Mouse (Mus musculus) 416B (cell line): ENCODE measurements around the gene Cfap70.

ENCODE experiments used
- DNase-seq: peaks from one replicate; pipeline ENCODE4 v3.0.0; 2011; ENCODE audit warnings: low read depth

The Cfap70 gene

GRCm38 (mm10) chr14:20451765-20452331, at the start of gene Cfap70:
Gene Cfap70 (minus strand): TSS chr14:20452226.
- DNase-seq = no peak

- DNase-seq = no peak
Observed at GRCm38 (mm10) chr14:20499982-20500381, 48.0 kb upstream of the Cfap70 start.

- no peak for DNase-seq
Observed at GRCm38 (mm10) chr14:20496603-20497002, 44.6 kb upstream of the Cfap70 start, which contains the start of gene Mss51. Gene Mss51 (minus strand): TSS chr14:20496901.

DNA sequence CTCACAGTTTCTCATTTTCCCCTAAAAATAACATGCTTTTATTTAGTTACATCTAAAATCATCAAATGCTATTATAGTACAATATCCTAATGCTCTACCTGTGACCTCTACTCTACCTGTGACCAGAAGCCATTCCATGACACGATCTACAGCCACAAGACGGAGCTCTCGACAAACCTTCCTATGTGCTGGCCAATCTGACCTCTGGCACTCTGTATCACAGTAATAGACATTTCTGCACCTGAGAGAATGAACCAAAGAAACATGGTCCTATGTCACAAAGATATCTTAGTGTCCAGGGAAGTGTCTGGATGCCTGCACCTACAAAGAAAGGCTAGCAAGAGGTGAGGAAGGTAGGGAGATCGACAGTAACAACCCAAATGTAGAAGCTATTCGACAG, 34.0 kb upstream of the Cfap70 start:
- DNase-seq = no peak

DNA sequence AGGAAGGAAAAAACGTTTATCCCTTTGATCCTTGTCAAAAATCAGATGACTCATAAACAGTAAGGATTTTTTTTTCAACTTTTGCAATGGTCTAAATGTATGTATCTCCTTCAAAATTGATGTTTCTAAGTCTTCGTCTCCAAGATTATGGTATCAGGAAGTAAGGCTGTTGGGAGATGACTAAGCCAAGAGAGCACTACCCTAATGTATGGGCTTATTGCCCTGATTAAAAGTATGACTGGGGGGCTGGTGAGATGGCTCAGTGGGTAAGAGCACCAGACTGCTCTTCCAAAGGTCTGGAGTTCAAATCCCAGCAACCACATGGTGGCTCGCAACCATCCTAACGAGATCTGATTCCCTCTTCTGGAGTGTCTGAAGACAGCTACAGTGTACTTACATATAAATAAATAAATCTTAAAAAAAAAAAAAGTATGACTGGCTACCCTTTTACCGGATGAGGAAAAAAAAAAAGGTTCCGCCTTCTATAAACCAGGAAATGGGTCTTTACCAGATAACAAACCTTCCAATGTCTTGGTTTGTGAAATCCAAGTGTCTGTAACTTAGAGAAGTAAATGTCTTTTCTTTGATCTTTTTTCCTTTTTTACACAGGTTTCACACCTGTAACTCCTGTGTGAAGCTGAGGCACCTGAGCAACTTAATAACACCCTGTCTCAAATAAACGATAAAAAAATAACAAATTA, 30.2 kb upstream of the Cfap70 start:
- no peak for DNase-seq

DNA sequence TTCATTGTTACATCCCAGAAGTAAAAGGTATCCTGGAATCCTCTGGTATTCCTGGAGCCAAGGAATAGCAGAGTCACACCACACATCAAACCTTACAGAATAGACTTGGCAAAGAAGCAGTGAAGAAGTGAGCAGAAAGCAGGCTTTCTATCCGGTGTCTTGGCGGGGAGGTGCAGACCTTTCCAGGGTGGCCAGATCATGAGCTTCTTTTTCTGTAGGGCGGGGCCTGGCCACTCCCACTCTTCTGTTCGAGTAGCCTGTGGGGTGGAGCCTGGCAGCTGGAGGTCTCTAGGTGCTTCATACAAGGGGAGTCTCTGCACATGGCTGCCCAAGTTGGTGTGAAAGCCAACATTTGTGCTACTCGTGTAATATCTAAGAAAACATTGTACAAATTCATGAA, 29.2 kb upstream of the Cfap70 start:
- peak; percentile 43 for DNase-seq

GRCm38 (mm10) chr14:20480195-20480579, 28.2 kb upstream of the Cfap70 start:
- no peak for DNase-seq

DNA sequence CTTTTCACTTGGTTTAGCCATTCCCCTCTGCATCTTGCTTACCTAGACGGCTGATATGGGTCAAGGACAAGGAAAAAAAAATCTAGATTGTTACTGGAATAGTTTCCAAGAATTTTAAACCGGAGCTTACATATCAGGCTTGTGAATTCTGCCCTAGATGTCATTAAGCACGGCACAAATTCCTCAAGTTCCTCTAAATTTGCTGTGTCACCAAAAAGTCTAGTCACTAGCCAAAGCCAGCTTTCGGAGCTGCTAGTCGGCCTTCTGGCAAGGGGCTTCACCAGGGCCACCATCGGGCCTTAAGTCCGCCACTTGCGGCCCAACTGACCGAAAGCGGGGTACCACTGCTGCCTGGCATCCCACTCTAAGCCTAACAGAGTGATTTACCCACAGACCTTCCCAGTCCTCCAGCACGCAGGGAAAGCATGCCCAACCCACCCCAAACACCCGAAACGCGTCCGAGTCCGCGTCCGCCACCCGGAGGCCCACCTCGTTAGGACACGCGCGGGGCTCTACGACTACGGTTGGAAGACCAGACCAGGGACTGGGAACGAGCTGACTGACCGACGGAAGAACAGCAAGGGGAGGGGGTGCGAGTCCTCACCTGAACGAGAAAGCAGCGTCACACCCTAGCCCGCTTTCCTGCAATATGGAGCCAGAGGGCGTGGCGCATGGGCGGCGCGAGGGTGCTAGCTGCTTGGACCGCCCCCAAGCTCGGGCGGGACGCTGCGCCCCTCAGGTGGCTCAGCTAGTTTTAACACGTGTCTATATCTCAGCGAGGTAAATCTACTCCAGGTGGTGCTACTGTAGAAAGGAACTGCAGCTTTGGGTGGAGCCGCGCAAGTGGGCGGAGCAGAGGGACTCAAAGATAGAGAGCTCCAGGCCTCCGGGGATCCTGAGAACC, 27.5 kb upstream of the Cfap70 start, which contains the start of gene Anxa7:
Gene Anxa7, minus strand, starts transcription at position 843 of the 904 bp plus-strand sequence.
- DNase-seq = peak; percentile 74

DNA sequence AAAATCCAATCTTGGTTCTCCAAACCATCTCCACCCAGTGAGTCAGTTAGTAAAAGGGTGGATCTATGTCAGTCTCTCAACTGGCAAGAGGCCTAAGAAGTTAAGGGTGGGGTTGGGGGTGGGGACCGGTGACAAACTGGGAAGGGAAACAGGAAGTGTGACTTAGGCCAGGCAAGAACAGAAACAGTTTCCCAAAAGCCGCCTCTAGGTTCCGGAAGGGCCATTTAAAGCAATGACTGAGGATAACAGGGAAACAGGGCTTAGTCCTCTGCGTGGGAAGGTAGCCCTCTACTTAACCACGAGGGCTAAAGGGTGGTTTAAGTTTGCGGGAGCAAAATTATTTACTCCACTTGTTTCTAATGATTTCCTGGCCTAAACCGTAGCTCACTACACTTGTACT, 26.8 kb upstream of the Cfap70 start:
- peak; percentile 91 for DNase-seq

- no peak for DNase-seq
Observed at GRCm38 (mm10) chr14:20478385-20478784, 26.4 kb upstream of the Cfap70 start.

GRCm38 (mm10) chr14:20477261-20478025, 25.4 kb upstream of the Cfap70 start:
- peak; percentile 15 for DNase-seq

DNA sequence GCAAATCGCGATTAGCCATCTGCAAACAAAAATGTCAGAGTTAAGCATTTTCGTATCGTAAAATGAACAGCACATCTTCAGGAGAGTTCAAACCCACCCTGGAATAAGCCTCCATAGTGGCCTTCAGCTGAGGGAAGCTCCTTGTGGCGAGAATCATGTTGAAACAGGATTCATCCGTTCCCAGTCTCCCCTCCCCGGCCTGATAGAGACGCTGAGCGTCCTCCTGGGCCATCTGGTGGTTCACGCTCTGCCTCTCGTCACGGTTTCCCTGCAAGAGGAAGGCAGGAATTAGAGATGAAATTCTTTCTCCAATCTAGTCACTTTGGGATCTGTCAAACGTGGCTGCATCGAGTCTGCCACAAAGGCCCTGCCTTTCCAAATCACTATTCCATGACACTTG, 8.2 kb upstream of the Cfap70 start:
- no peak for DNase-seq

DNA sequence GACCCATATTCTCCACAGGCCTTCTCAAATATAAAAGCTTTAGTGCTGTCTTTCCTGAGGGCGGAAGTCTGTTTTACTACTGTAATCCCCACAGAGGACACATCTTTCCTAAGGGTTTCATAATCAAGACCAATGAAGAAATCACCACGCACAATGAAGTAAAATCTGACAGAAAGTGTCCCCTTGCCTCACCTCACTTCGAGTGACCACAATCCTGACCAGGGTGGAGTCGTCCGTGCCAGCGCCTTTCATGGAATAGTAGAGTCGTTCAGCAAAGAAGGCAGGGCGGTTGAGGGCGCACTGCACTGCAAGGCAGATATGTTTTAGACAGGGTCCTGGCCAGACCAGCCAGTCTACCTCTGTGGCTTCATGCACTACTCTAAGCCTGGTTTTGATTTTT, 6.4 kb upstream of the Cfap70 start:
- DNase-seq = no peak

DNA sequence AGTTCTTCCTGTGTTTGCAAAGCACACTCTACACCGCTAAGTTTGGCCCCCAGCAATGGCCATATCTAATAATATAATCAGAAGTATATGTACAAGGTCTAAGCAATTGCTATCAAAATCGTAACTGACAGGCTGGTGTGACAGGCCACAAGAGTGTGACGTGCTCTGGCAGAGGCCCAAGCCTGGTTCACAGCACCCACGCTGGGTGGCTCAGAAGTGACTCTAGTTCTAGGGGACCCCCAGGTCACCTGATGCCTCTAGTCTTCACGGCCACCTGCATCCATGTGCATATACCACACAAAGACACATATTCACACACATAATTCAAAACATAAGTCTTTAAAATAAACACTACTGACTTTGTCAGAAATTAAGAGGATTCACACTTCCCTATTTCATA, 903 bp upstream of the Cfap70 start:
- DNase-seq = no peak

DNA sequence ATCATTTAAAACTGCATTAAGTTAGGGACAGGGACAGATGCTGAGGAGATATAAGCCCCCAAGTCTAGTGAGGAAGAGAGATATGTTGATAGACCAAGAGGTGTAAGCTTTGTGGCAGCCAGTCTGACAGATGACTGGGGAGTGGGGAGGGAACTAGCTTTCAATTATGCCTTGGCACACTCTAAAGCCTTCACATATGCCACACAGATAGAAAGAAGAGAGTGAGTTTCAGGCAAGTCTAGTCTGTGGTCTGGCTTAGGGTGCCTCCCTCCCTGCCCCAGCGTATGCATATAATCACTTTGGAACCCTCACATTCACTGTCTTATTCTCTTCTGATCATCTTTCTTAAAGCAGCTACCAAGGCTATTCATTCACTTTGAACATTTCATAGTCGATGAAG, 724 bp downstream of the Cfap70 start:
- no peak for DNase-seq

DNA sequence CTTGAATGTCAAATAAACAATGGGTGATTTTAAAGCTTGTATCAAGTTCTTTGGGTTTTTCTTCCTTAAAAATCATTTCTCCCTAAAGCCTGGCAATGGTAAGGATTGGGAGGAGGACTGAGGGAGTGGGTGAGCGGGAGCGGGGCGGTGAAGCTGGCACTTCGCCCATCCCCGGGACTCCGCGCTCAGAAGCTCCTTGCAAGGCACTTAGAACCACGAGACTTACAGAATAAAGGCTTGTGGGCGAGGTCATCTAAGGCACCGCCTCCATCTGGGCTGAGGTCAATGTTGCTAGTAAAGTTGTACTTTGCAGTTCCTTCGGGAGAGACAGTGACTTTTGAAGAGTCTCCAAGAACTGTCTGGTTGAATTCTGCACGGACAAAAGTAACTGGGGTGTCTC, 4.8 kb downstream of the Cfap70 start:
- no peak for DNase-seq

DNA sequence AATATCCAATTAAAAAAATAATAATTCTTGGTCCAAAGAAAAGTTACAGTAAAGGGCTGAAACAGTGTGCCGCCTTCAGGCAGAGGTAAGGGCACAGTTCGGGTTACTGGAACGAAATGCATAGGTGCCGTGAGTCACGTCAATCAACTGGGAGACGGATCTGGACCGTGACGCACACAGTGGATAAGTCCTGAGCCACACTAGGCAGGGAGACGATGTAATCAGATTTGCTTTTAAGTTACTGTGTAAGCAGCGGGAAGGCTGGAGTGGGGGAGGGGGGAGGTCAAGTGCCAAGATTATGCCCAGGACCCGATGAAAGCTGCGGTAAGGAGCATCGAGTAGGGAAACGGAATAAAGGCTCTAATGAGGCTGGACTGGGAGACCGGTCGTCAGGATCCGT, 9.8 kb downstream of the Cfap70 start:
- no peak for DNase-seq

- DNase-seq = peak; percentile 51
Observed at GRCm38 (mm10) chr14:20436976-20437375, 15.1 kb downstream of the Cfap70 start.

DNA sequence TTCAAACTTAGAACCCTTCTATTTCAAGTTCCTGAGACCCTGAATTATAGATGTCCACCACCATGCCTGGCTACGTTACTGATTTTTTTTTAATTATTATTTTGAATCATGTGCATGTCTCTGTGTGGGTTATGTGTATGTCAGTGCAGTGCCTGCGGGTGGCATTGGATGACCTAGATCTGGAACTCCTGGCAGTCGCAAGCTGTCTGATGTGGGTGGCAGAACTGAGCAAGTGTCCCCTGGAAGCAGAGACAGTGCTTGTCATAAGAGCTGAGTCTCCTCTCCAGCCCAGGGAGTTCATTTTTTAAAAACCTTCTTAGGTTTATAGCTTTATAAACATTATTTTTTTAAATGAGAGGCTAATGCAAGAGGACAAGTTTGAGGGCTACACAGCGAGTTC, 19.6 kb downstream of the Cfap70 start:
- no peak for DNase-seq

DNA sequence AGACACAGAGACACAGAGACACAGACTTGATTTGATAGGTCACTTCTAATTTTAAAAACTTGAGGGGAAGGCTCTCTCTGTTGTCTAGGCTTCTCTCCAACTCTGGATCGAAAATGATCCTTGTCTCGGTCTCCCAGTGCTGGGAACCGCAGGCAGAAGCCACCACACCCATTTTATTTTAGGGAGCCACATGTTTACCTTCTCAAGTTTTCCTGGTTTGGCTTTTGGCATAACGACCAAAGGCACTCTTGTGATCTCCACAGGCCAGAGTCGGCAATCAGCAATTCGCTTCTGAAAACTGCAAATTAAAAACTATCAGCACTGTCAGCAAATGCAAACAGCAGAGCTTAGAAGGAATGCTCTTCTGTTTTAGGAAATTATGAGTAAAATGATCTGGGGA, 20.3 kb downstream of the Cfap70 start:
- DNase-seq = no peak

DNA sequence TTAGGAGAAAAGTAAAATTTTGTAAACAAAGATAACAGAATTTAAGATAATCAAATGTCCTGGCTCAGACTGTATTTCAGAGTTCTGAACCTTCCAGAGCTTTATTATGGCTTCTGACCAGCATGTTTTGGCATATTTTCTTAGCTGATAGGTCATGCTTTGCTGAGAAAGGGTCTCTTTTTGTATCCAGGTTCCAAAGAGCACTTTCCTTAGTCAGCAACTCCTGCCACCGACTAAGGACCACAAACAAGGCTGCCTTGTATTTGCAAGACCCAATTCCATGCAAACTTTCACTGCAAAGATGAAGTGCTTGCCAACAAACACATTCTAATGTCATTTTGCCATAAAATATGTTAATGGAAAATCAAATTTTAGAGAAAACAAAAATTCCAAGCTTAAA, 22.2 kb downstream of the Cfap70 start:
- no peak for DNase-seq

DNA sequence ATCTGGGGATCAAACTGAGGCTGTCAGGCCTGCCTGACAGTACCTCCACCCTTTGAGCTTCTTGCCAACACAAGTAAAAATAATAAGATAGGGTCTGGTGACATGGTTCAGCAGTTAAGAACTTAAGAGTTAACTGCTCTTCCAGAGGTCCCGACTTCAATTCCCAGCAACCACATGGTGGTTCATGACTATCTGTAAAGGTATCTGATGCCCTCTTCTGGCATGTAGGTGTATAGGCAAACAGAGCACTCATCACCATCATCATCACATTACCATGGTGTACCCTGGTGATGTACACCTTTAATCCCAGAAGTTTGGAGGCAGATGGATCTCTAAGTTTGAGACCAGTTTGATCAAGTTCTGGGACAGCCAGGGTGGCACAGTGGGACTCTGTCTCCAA, 23.4 kb downstream of the Cfap70 start:
- DNase-seq = peak; percentile 46
